In genomic region chr2:91113334-91113733, GRCm38 (mm10) we compare ENCODE assay signal across 26 mouse cellular contexts. TPM values are rescaled to one million over a fixed set of nuclear protein-coding genes. Genes with fewer than 3 reads are reported as not detected.
A peak's percentile ranks its signal among the peaks of the same experiment; 100 is the strongest.
DNase-seq lines count a peak whose midpoint lies in the region; ATAC-seq and TF ChIP-seq lines count a peak whose summit lies in the region.
"Had no signal": no experiment of that assay in that cellular context is flagged by ENCODE, and none has a peak within 500 bp of the region (broad histone marks: within the 10 kb centered on the region; RNA-seq: fewer than 3 reads in every experiment).

No protein-coding gene starts in this region.

- WGBS in heart, embryonic 16.5 days, result 64% methylated on average over 10 of the region's 10 CpGs
- 54% methylated on average over 10 of the region's 10 CpGs for WGBS in lung, postnatal 0 days

- peak overlapping the region; percentile 70 for H3K27ac ChIP-seq in heart, embryonic 16.5 days (ENCODE audit: low read length)
- 0 out of 2 replicates have a peak overlapping the region, but pooled peaks have one; percentile 9 for H3K27ac ChIP-seq in lung, postnatal 0 days (ENCODE audit: low read length)
- H3K27ac ChIP-seq: embryonic facial prominence, embryonic 10.5 days; forebrain, embryonic 15.5 days; hindbrain, embryonic 10.5 days; limb, embryonic 13.5 days; midbrain, embryonic 10.5 days had no signal

- no peak for DNase-seq in heart, postnatal 4 days
- no peak for DNase-seq in lung, postnatal 0 days (ENCODE audit: low spot score)
- no peak for DNase-seq in lung, postnatal 36 days
- DNase-seq in cerebellum, adult 11-12 months, result no peak
- no peak for DNase-seq in right cerebral cortex, adult 18-20 months
- DNase-seq: adrenal gland, postnatal 10 days; B cell, adult 2 months; cerebellum, adult 9-11 months; gastrocnemius, postnatal 14 days; kidney, postnatal 36 days; lung, postnatal 14 days; right cerebral cortex, postnatal 25 days; spleen, adult 18-20 months had no signal

- ATAC-seq in heart, embryonic 16.5 days (replicated peaks; ENCODE audit: extremely low read depth, insufficient read depth, low FRiP score), result no peak
- no peak for ATAC-seq in lung, postnatal 0 days
- peak; percentile 73 for ATAC-seq in granulocyte monocyte progenitor cell, adult 5-6 weeks (replicated peaks; ENCODE audit: poor library complexity, severe bottlenecking)
- ATAC-seq in monocyte, adult 5-6 weeks (replicated peaks; ENCODE audit: insufficient number of reproducible peaks, low FRiP score, low TSS enrichment, poor library complexity, severe bottlenecking), result peak; percentile 11; the same call in 1 of the 2 replicates
- ATAC-seq: forebrain, embryonic 15.5 days; hindbrain, embryonic 16.5 days; midbrain, embryonic 16.5 days had no signal

- no peak for TF ChIP-seq CTCF in lung, postnatal 0 days (IDR thresholded peaks at IDR 0.05)

- H3K4me3 ChIP-seq in heart, embryonic 16.5 days (ENCODE audit: low read length), result no peak overlapping the region
- no peak overlapping the region for H3K4me3 ChIP-seq in lung, postnatal 0 days (ENCODE audit: low read depth, low read length)
- H3K4me3 ChIP-seq: embryonic facial prominence, embryonic 10.5 days; forebrain, embryonic 15.5 days; hindbrain, embryonic 10.5 days; limb, embryonic 13.5 days; midbrain, embryonic 10.5 days had no signal

- no peak overlapping the region for H3K4me2 ChIP-seq in heart, embryonic 16.5 days (ENCODE audit: low read depth, low read length)
- no peak overlapping the region for H3K4me2 ChIP-seq in lung, postnatal 0 days (replicated peaks; ENCODE audit: low read depth, low read length)
- H3K4me2 ChIP-seq: forebrain, embryonic 15.5 days; limb, embryonic 13.5 days had no signal

- H3K27me3 ChIP-seq in heart, embryonic 16.5 days (ENCODE audit: control insufficient read depth, insufficient read depth, low read length), result no peaks in the 10 kb centered on the region
- H3K27me3 ChIP-seq in lung, postnatal 0 days (replicated peaks; ENCODE audit: insufficient read depth, low read length), result no peaks in the 10 kb centered on the region
- H3K27me3 ChIP-seq: CH12.LX had no signal

- no peak for TF ChIP-seq EP300 in lung, postnatal 0 days (IDR thresholded peaks at IDR 0.05)

- H3K4me1 ChIP-seq in heart, embryonic 16.5 days (ENCODE audit: control insufficient read depth, insufficient read depth, low read length), result peaks cover 22% of the 10 kb centered on the region
- no peaks in the 10 kb centered on the region for H3K4me1 ChIP-seq in lung, postnatal 0 days (ENCODE audit: insufficient read depth, low read depth, low read length)

- no peaks in the 10 kb centered on the region for H3K36me3 ChIP-seq in heart, embryonic 16.5 days (ENCODE audit: control insufficient read depth, insufficient read depth)
- no peaks in the 10 kb centered on the region for H3K36me3 ChIP-seq in lung, postnatal 0 days (ENCODE audit: insufficient read depth, low read length)
- H3K36me3 ChIP-seq: embryonic facial prominence, embryonic 10.5 days; forebrain, embryonic 15.5 days; hindbrain, embryonic 10.5 days; limb, embryonic 13.5 days; midbrain, embryonic 10.5 days had no signal

- H3K9me3 ChIP-seq in heart, embryonic 16.5 days (replicated peaks; ENCODE audit: control insufficient read depth, low read length), result no peaks in the 10 kb centered on the region
- H3K9me3 ChIP-seq in lung, postnatal 0 days (ENCODE audit: low read length), result no peaks in the 10 kb centered on the region
- H3K9me3 ChIP-seq: embryonic facial prominence, embryonic 10.5 days; forebrain, embryonic 15.5 days; hindbrain, embryonic 10.5 days; limb, embryonic 13.5 days; midbrain, embryonic 10.5 days had no signal

- H3K9ac ChIP-seq in heart, embryonic 16.5 days (ENCODE audit: low read length), result no peak overlapping the region
- no peak overlapping the region for H3K9ac ChIP-seq in lung, postnatal 0 days (replicated peaks; ENCODE audit: low read depth)
- H3K9ac ChIP-seq: forebrain, embryonic 15.5 days; limb, embryonic 13.5 days had no signal

RNA-seq across cellular contexts. Expression of gene Mybpc3, which starts 4.6 kb away (rescaled TPM):
- 1,022 and 1,203 TPM in 2 replicates for polyA plus RNA-seq in heart, embryonic 16.5 days (2015; fragmentation: Nextera tagmentation; extraction: Ambion mirVana)
- total RNA-seq in heart, postnatal 4 days (2021), result 1,000 to 10,000 TPM; 1,781 to 1,857 TPM
- polyA plus RNA-seq in lung, postnatal 0 days (2015; fragmentation: Nextera tagmentation; extraction: Ambion mirVana), result 4.7 and 6.5 TPM in 2 replicates
- total RNA-seq in granulocyte monocyte progenitor cell, adult 5-6 weeks (2014; fragmentation: Nextera tagmentation), result 1.5 TPM in 1 of 2 replicates, not detected in the other
- total RNA-seq in granulocyte monocyte progenitor cell, adult 5-6 weeks (2017), result 0.62 TPM in 1 of 2 replicates, not detected in the other
- total RNA-seq in monocyte, adult 5-6 weeks (2017), result 1.4 to 5.2 TPM (median 3.7 TPM) in 3 replicates
- polyA plus RNA-seq: forebrain, embryonic 15.5 days; hindbrain, embryonic 10.5 days; intestine, embryonic 16.5 days; kidney, embryonic 14.5 days; limb, embryonic 13.5 days had no signal

RNA-seq across cellular contexts. Expression of gene Spi1, which starts 31.1 kb away (rescaled TPM):
- 3.6 and 5.2 TPM in 2 replicates for polyA plus RNA-seq in heart, embryonic 16.5 days (2015; fragmentation: Nextera tagmentation; extraction: Ambion mirVana)
- 1 to 10 TPM; 2.7 to 3.5 TPM for total RNA-seq in heart, postnatal 4 days (2021)
- polyA plus RNA-seq in lung, postnatal 0 days (2015; fragmentation: Nextera tagmentation; extraction: Ambion mirVana), result 23.9 and 24.2 TPM in 2 replicates
- 208 and 244 TPM in 2 replicates for total RNA-seq in granulocyte monocyte progenitor cell, adult 5-6 weeks (2014; fragmentation: Nextera tagmentation)
- 114 and 139 TPM in 2 replicates for total RNA-seq in granulocyte monocyte progenitor cell, adult 5-6 weeks (2017)
- 306 to 616 TPM (median 505 TPM) in 3 replicates for total RNA-seq in monocyte, adult 5-6 weeks (2017)

RNA-seq across cellular contexts. Expression of gene Slc39a13, which starts 43.1 kb away (rescaled TPM):
- polyA plus RNA-seq in heart, embryonic 16.5 days (2015; fragmentation: Nextera tagmentation; extraction: Ambion mirVana), result 56.9 and 61.3 TPM in 2 replicates
- total RNA-seq in heart, postnatal 4 days (2021), result 10 to 100 TPM; 32.6 to 36.8 TPM
- 32.6 and 34.4 TPM in 2 replicates for polyA plus RNA-seq in lung, postnatal 0 days (2015; fragmentation: Nextera tagmentation; extraction: Ambion mirVana)
- 10.0 and 35.1 TPM in 2 replicates for total RNA-seq in granulocyte monocyte progenitor cell, adult 5-6 weeks (2014; fragmentation: Nextera tagmentation)
- total RNA-seq in granulocyte monocyte progenitor cell, adult 5-6 weeks (2017), result 4.8 and 9.4 TPM in 2 replicates
- 15.6 to 33.3 TPM (median 26.7 TPM) in 3 replicates for total RNA-seq in monocyte, adult 5-6 weeks (2017)

RNA-seq across cellular contexts. Expression of gene Psmc3, which starts 59.5 kb away (rescaled TPM):
- 239 and 255 TPM in 2 replicates for polyA plus RNA-seq in heart, embryonic 16.5 days (2015; fragmentation: Nextera tagmentation; extraction: Ambion mirVana)
- 100 to 1,000 TPM; 240 to 248 TPM for total RNA-seq in heart, postnatal 4 days (2021)
- 181 and 186 TPM in 2 replicates for polyA plus RNA-seq in lung, postnatal 0 days (2015; fragmentation: Nextera tagmentation; extraction: Ambion mirVana)
- total RNA-seq in granulocyte monocyte progenitor cell, adult 5-6 weeks (2014; fragmentation: Nextera tagmentation), result 155 and 159 TPM in 2 replicates
- 282 TPM in 2 replicates for total RNA-seq in granulocyte monocyte progenitor cell, adult 5-6 weeks (2017)
- total RNA-seq in monocyte, adult 5-6 weeks (2017), result 235 to 255 TPM (median 248 TPM) in 3 replicates

Comparison
In these comparisons a context has a peak if more than half of its experiments do, and no peak if none do; other contexts are left out.
1. ATAC-seq: peak in granulocyte monocyte progenitor cell, adult 5-6 weeks (single experiment) and monocyte, adult 5-6 weeks (single experiment); none in heart, embryonic 16.5 days (single experiment) and lung, postnatal 0 days (single experiment).
2. RNA of gene Mybpc3, which starts 4.6 kb away (total RNA-seq): 1,781 to 1,857 TPM in heart, postnatal 4 days; 1.4 to 5.2 TPM in monocyte, adult 5-6 weeks and 0.62 to 1.5 TPM in granulocyte monocyte progenitor cell, adult 5-6 weeks; every median in the first group is over 100 times any median in the second.
3. RNA of gene Spi1, which starts 31.1 kb away (total RNA-seq): 306 to 616 TPM in monocyte, adult 5-6 weeks and 114 to 244 TPM in granulocyte monocyte progenitor cell, adult 5-6 weeks; 2.7 to 3.5 TPM in heart, postnatal 4 days; every median in the first group is over 10 times any median in the second.